Mouse (Mus musculus): ENCODE data around the gene Gdpd3.
"Not testable (repeated sequence)": the region's sequence is repeated elsewhere in the genome, so short reads cannot be mapped to it uniquely, and the experiment has no call there.

Gdpd3 gene

GRCm38 (mm10) chr7:126766201-126766600 lies at the start of gene Gdpd3:
Gene Gdpd3 (plus strand): TSS chr7:126766334.
- no peak for DNase-seq (ENCODE audit: low read depth, low spot score)

- DNase-seq (ENCODE audit: low read depth, low spot score): no peak
Measured at GRCm38 (mm10) chr7:126717566-126717965, 48.6 kb upstream of the Gdpd3 start.

GRCm38 (mm10) chr7:126718787-126719337 lies 47.3 kb upstream of the Gdpd3 start:
- DNase-seq (ENCODE audit: low read depth, low spot score): no peak

DNA sequence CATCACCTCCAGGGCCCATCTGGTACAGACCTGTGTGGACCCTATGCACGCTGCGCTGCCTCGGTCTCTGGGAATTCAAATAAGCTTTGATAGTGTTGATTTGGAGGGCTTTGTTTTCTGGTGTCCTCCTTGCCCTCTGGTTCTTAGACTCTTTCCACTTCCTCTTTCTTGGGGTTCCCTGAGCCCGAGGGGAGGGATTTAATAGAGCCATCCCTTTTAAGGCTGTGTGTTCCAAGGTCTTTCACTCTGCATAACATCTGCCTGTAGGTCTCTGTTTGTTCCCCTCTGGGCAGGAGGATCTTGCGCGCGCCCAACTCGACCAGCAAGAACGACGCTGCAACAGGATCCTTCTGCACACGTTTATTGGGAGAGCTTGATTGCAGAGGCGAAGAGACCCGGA lies 44.5 kb upstream of the Gdpd3 start:
- DNase-seq (ENCODE audit: low read depth, low spot score): no peak

GRCm38 (mm10) chr7:126725077-126725476 lies 41.1 kb upstream of the Gdpd3 start:
- DNase-seq (ENCODE audit: low read depth, low spot score): no peak

DNA sequence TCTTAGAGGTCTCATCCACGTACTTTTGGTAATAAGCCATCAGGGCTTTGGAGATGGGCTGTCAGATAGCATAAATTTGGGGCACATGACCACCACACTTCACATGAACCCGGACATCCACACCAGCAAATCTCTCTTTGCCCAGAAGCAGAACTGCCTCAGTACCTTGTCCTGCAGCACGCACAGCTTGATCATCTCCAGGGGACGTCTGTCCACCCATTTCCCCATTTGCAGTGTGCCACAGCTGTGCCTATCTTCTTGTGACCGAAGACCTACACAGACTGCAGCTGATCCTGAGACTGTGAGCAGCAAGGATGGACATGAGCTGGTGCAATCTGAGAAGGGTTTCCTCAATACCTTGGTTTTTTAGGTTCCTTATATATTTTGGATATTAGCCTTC lies 40.5 kb upstream of the Gdpd3 start:
- no peak for DNase-seq (ENCODE audit: low read depth, low spot score)

DNA sequence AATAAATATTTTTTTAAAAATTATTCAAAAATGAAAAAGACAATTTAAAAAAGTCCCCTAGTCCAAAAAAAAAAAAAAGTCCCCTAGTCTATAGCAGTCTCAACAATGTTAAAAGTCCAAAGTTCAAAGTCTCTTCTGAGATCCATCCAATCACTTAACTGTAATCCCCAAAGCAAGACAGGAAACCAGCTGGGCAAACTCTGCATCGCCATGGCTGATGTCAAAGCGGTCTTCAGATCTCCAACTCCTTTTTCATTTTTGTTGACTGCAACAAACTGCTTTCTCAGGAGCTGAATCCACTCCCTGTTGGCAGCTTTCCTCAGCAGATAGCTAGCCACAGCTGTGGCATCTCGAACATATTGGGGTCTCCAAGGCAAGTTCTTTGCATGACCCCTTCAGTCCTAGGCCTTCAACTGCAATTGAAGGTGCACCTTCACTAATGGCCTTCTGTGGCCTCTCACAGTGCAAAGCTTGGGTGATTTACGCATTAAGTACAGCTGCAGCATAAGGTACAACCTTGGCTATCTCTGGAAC lies 35.8 kb upstream of the Gdpd3 start:
- not testable (repeated sequence) for DNase-seq (ENCODE audit: low read depth, low spot score)

GRCm38 (mm10) chr7:126736122-126736521 lies 30.0 kb upstream of the Gdpd3 start:
- no peak for DNase-seq (ENCODE audit: low read depth, low spot score)

DNA sequence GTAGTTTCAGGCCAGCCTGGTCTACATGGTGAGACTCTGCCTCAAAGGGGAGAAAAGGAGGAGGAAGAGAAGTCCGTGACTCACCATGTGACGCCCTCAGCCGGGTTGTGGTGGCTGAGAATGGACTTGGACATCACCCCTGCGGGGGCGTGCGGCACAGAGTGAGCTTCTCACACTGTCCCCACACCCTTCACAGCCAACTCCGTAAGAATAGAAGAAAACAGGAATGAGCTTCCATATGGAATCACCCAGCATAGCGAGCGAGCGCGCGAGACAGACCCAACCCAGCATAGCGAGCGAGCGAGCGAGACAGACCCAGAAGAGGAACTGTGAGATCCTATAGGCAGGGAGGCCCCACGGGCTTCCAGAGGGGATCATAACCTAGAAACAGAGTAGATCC lies 26.6 kb upstream of the Gdpd3 start:
- DNase-seq (ENCODE audit: low read depth, low spot score): no peak

- DNase-seq (ENCODE audit: low read depth, low spot score): no peak
Measured at GRCm38 (mm10) chr7:126740132-126740735, 25.9 kb upstream of the Gdpd3 start.

DNA sequence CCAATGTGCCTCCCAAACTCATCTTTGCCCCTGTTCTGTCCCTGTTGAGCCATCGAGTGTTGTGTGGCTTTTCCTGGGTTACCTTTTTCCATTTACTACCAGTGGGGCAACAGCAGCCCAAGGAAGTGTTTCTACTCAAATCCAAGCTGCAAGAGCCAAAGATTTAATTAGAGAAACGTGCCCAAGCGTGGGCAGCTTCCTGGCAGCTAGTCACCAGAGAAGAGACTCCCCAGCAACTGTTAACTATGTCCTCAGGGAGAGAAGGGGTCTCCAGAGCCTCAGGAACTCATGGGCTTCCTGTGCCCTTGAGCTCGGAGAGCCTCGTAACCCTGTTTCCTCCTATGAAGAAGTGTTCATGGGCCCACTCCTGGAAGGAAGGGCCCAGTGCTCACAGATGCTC lies 25.2 kb upstream of the Gdpd3 start:
- no peak for DNase-seq (ENCODE audit: low read depth, low spot score)

GRCm38 (mm10) chr7:126741452-126741851 lies 24.7 kb upstream of the Gdpd3 start:
- no peak for DNase-seq (ENCODE audit: low read depth, low spot score)

DNA sequence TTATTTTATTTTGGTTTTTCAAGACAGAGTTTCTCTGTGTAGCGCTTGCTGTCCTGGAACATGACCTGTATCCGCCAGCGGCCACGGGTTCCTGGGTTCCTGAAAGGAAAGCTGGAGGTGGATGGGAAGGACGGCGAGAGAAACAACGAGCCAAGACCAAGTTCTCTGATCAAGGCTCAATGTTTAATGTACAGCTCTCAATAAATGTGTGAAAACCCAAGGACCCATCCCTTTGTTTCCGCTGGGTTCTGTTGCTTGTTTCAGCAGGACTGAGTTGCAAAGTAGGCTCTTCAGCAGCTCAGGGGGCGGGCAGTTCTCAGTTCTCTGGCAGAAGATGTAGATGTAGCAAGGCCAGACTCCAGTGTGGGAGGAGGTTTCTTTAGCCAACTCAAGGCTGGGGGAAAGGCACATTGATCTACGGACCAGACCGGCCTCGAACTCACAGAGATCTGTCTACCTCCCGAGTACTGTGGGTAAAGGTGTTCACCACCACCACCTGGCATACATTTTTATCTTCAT lies 24.1 kb upstream of the Gdpd3 start:
- DNase-seq (ENCODE audit: low read depth, low spot score): no peak

DNA sequence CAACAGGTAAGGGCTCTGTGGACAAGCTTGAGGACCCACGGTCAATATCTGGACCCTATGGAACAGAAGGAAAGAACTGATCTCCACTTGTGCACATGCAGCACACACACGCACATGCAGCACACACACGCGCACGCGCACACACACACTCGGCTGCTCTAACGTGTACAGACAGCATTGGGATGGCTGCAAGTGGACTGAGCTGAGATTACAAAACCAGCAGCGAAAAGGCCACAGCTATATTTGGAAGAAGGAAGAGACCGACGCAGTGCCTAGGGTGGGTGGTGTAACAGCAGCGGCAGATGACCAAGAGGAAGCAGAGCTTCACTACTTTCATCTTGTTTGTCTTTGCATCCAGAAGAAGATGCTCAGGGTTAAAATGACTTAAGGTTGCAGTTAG lies 20.1 kb upstream of the Gdpd3 start:
- DNase-seq (ENCODE audit: low read depth, low spot score): no peak

DNA sequence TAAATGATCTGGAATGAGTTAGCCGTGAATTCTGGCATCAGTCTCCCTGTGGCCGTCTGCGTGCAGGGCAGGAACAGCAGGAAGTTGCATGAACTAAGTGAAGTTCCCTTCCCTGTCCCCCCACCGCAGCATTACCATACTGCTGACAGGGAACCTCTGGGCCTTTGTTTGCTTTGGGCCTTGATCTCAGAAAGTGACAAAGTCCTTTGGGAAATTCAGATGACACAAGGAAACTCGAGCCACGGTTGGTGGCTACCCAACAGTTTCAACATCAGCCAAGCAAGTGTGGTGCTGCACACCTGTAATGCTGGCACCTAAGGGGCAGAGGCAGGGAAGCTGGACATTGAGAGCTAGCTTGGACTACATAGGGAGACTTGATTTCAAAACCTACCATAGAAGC lies 19.3 kb upstream of the Gdpd3 start:
- DNase-seq (ENCODE audit: low read depth, low spot score): no peak

DNA sequence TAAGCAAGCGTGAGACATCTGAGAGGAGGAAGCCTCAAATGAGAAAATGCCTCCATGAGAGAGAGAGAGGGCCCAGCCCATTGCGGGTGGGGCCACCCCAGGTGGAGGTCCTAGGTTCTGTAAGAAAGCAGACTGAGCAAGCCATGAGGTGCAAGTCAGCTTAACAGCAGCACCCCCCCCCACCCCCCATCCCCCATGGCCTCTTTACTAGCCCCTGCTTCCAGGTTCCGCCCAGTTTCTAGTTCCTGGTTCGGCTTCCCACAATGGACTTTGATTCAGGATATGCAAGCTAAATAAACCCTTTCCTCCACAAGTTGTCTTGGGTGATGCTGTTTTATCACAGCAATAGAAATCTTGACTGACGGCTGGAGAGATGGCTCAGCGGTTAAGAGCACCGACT lies 17.3 kb upstream of the Gdpd3 start:
- no peak for DNase-seq (ENCODE audit: low read depth, low spot score)

- DNase-seq (ENCODE audit: low read depth, low spot score): no peak
Measured at GRCm38 (mm10) chr7:126749582-126750343, 16.4 kb upstream of the Gdpd3 start.

GRCm38 (mm10) chr7:126754866-126755265 lies 11.3 kb upstream of the Gdpd3 start:
- DNase-seq (ENCODE audit: low read depth, low spot score): peak; percentile 68

DNA sequence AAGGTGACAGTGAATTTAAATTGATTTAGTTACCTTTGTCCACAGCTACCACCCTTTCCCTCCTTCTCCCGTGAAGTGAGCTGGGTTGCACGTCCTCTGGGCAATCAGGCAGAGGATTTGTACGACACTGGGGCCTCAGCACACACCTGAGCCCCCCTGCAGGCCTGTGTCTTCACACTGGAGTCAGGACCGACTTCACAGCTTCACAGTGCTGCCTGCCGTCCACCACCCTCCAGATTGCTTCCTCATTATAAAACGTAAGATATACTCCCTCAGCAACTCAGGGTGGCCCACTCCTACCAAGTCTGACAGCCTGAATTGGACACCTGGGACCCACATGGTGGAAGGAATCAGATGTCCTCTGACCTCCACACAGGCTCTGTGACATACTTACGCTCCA lies 7.6 kb upstream of the Gdpd3 start:
- DNase-seq (ENCODE audit: low read depth, low spot score): no peak

GRCm38 (mm10) chr7:126759050-126759671 lies 7.0 kb upstream of the Gdpd3 start, which contains the start of gene Mapk3:
Gene Mapk3 (plus strand): TSS chr7:126759601.
- DNase-seq (ENCODE audit: low read depth, low spot score): peak; percentile 84

- DNase-seq (ENCODE audit: low read depth, low spot score): no peak
Measured at GRCm38 (mm10) chr7:126759672-126760390, 6.3 kb upstream of the Gdpd3 start.
